Mouse (Mus musculus) intestine, embryonic 14.5 days (tissue): Measurements from ENCODE around the gene Slc48a1. TPM values are rescaled to one million over a fixed set of nuclear protein-coding genes. Genes with fewer than 3 reads are reported as not detected.

ENCODE experiments used
- ATAC-seq: fragments of 200-750 bp; cut with Nextera tagmentation; replicated peaks from 2 replicates; pipeline ENCODE4 v1.8.0; 2017; ENCODE audit warnings: low read depth, moderate number of reproducible peaks, moderate TSS enrichment, moderate library complexity; ENCODE audit not compliant: low FRiP score, low TSS enrichment
- DNase-seq: peaks from one replicate; pipeline ENCODE4 v3.0.0-alpha.2; 2018; ENCODE audit warnings: low spot score
- H3K27ac ChIP-seq: fragments of 300-500 bp; sonication (generic); 2 replicates; pipeline ENCODE4 v1.5.1; 2014; ENCODE audit warnings: low read depth, mild to moderate bottlenecking, control low read depth
- H3K27me3 ChIP-seq: fragments of 300-500 bp; sonication (generic); replicated peaks from 2 replicates; pipeline ENCODE4 v1.6.1; 2014; ENCODE audit warnings: low read length, control low read depth; ENCODE audit not compliant: control insufficient read depth, insufficient read depth
- H3K36me3 ChIP-seq: fragments of 300-500 bp; sonication (generic); 2 replicates; pipeline ENCODE4 v1.6.1; 2014; ENCODE audit warnings: low read length, control low read depth; ENCODE audit not compliant: control insufficient read depth, insufficient read depth
- H3K4me1 ChIP-seq: fragments of 300-500 bp; sonication (generic); replicated peaks from 2 replicates; pipeline ENCODE4 v1.6.1; 2014; ENCODE audit warnings: low read length, control low read depth, mixed read lengths; ENCODE audit not compliant: control insufficient read depth, insufficient read depth
- H3K4me2 ChIP-seq: fragments of 300-500 bp; sonication (generic); 2 replicates; pipeline ENCODE4 v1.6.1; 2014; ENCODE audit warnings: low read length
- H3K4me3 ChIP-seq: fragments of 300-500 bp; sonication (generic); 2 replicates; pipeline ENCODE4 v1.5.1; 2014; ENCODE audit warnings: low read depth, low read length, control low read depth, mixed read lengths
- H3K9ac ChIP-seq: fragments of 300-500 bp; sonication (generic); 2 replicates; pipeline ENCODE4 v1.6.1; 2014; ENCODE audit warnings: mild to moderate bottlenecking, low read length
- H3K9me3 ChIP-seq: fragments of 300-500 bp; sonication (generic); 2 replicates; pipeline ENCODE4 v1.6.1; 2016; ENCODE audit warnings: low read length, control low read depth; ENCODE audit not compliant: control insufficient read depth
- WGBS: fragments of 180-500 bp; shearing (Covaris S2); extraction: QIAGEN DNeasy Blood & Tissue Kit; methylation state at CpG from one replicate; pipeline ENCODE4 v1.1.7; 2014; 5-methylcytosine and 5-hydroxymethylcytosine counted together
- polyA plus RNA-seq: library from polyadenylated mRNA; unstranded; fragments of >200 nt; fragmentation: Nextera tagmentation; extraction: Ambion mirVana; gene quantifications from 2 replicates; pipeline ENCODE4 v1.2.1, GENCODE M21; 2014

Gene Slc48a1
- polyA plus RNA-seq, 1 experiment from 2014 or later: 22.5 TPM

GRCm38 (mm10) chr15:97825941-97826587 is 47.7 kb downstream of the Slc48a1 start:
- no peak overlapping the region for H3K4me3 ChIP-seq
- 59% methylated on average over 12 of the region's 12 CpGs for WGBS
- H3K36me3 ChIP-seq: peaks cover 2% of the 10 kb centered on the region; the same call in 1 of the 2 replicates
- no peaks in the 10 kb centered on the region for H3K27me3 ChIP-seq
- DNase-seq (no peak), ATAC-seq (no peak)
- peak overlapping the region; percentile 88; the same call in 1 of the 2 replicates for H3K27ac ChIP-seq
- peak overlapping the region; percentile 62 for H3K4me2 ChIP-seq
- H3K4me1 ChIP-seq: peaks cover 88% of the 10 kb centered on the region
- H3K9ac ChIP-seq: no peak overlapping the region
- H3K9me3 ChIP-seq: no peaks in the 10 kb centered on the region

DNA sequence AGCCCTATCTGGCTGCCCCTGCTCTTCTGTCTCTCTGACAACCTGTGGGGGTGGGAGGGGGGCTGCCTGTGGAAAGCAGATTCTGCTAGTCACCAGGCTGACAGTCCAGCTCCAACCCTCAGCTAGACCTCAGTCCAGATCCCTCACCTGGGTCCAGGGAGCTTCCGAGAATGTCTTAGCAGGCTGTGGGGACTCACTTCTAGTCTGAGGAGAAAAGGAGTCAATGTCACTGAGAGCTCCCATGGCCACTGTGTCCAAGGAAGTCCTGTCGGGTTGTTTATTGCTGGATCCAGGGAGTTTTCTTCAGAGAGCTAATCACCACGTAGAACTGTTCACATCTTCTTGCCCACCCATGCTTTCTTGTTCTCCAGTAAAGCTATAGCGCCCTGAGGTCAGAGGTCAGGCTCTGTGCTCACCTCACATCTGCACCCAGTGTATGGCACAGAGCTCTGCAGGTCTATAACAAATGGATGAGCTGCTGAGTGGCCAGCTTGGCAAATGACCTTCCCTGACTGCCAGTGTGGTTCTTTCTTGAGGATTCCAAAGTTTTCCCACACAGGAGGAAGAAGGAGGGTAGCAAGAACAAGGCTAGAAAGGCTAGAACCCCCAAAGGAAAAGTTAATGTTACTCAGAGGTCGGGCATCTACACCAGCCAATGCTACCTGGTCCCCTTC is 48.4 kb downstream of the Slc48a1 start:
- Histone ChIP-seq H3K4me2 (no peak overlapping the region), H3K9me3 (no peaks in the 10 kb centered on the region), H3K36me3 (peaks cover 2% of the 10 kb centered on the region; the same call in 1 of the 2 replicates), H3K27ac (no peak overlapping the region), H3K4me3 (no peak overlapping the region), H3K9ac (no peak overlapping the region), H3K4me1 (peaks cover 82% of the 10 kb centered on the region), H3K27me3 (no peaks in the 10 kb centered on the region)
- DNase-seq (no peak), ATAC-seq (no peak)
- WGBS: 67% methylated on average over 5 of the region's 5 CpGs

- WGBS: 76% methylated on average over 8 of the region's 8 CpGs
- Histone ChIP-seq H3K27ac (no peak overlapping the region), H3K27me3 (no peaks in the 10 kb centered on the region), H3K4me1 (peaks cover 80% of the 10 kb centered on the region), H3K36me3 (peaks cover 2% of the 10 kb centered on the region; the same call in 1 of the 2 replicates), H3K4me2 (no peak overlapping the region), H3K9me3 (no peaks in the 10 kb centered on the region), H3K9ac (no peak overlapping the region), H3K4me3 (no peak overlapping the region)
- ATAC-seq: no peak
- no peak for DNase-seq
Observed at GRCm38 (mm10) chr15:97827401-97827800, 49.1 kb downstream of the Slc48a1 start.

- Histone ChIP-seq H3K4me3 (no peak overlapping the region), H3K4me1 (peaks cover 74% of the 10 kb centered on the region)
- 48% methylated on average over 6 of the region's 6 CpGs for WGBS
Observed at GRCm38 (mm10) chr15:97828221-97828842, 50.0 kb downstream of the Slc48a1 start.

DNA sequence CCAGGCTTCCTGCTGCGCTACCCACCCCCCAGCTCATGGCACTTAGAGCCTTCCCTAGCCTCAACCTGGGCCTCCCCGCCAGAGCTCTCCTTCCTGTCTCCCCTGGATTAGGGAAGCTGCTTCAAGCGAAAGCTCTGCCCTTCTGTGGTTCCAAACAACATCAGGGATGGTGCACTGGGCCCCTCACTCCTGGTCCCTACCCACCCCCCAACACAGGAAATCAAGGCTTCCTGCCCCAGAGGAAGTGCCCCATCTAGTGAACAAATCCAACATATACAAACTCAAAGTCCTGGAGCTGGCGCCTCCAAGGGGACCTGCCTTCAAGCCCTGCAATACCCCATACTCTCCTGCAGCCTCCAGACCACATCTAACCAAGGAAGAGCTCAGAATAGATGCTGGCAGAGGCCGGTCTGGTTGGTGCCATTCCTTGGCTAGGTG is 50.6 kb downstream of the Slc48a1 start:
- Histone ChIP-seq H3K9me3 (no peaks in the 10 kb centered on the region), H3K4me3 (peak overlapping the region; percentile 71; the same call in 1 of the 2 replicates), H3K9ac (no peak overlapping the region), H3K36me3 (peaks cover 2% of the 10 kb centered on the region; the same call in 1 of the 2 replicates), H3K4me2 (peak overlapping the region; percentile 55), H3K4me1 (peaks cover 69% of the 10 kb centered on the region), H3K27ac (peak overlapping the region; percentile 47), H3K27me3 (no peaks in the 10 kb centered on the region)
- no peak for ATAC-seq
- WGBS: 53% methylated on average over 5 of the region's 5 CpGs
- no peak for DNase-seq

More at GRCm38 (mm10) chr15:97828221-97828842, 50.0 kb downstream of the Slc48a1 start:
- ATAC-seq: no peak
- DNase-seq: no peak
- H3K9me3 ChIP-seq: no peaks in the 10 kb centered on the region
- no peaks in the 10 kb centered on the region for H3K27me3 ChIP-seq
- peak overlapping the region; percentile 51 for H3K27ac ChIP-seq
- peaks cover 2% of the 10 kb centered on the region; the same call in 1 of the 2 replicates for H3K36me3 ChIP-seq
- H3K9ac ChIP-seq: no peak overlapping the region
- peak overlapping the region; percentile 55 for H3K4me2 ChIP-seq

- H3K36me3 ChIP-seq: 0 out of 2 replicates have a peak, but pooled peaks cover 2% of the 10 kb centered on the region
- peak overlapping the region; percentile 71; the same call in 1 of the 2 replicates for H3K4me3 ChIP-seq
- H3K27ac ChIP-seq: peak overlapping the region; percentile 47
- 62% methylated on average over 2 of the region's 2 CpGs for WGBS
- no peaks in the 10 kb centered on the region for H3K9me3 ChIP-seq
- H3K27me3 ChIP-seq: no peaks in the 10 kb centered on the region
- H3K4me2 ChIP-seq: peak overlapping the region; percentile 55
- 0 out of 2 replicates have a peak overlapping the region, but pooled peaks have one; percentile 5 for H3K9ac ChIP-seq
- no peak for ATAC-seq
- DNase-seq: no peak
- peaks cover 64% of the 10 kb centered on the region for H3K4me1 ChIP-seq
Observed at GRCm38 (mm10) chr15:97829432-97829831, 51.1 kb downstream of the Slc48a1 start.

DNA sequence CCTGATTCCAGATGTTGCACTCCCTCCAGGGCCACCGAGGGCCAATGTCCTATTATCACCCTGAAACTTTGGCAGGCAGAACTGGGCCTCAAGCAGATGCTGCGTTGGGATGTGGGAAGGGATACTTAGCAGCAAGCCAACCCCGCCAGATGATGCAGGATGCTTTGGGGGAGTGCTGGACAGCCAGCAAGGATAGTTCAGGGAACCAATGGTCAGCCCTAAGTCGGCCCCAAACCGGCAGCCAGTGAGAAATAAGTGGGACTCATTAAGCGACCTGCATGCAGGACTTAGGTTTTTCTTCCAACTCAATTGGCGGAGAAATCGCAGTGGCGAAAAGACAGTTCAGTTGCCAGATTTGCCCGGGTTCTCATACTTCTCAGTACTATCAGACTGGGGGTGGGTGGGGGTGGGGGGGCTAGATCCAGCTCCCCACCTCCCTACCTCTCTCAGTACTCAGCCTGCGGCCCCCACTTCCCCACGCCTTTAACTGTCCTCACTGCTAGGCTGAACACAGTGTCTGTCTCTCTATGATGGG is 52.0 kb downstream of the Slc48a1 start:
- ATAC-seq (no peak), DNase-seq (no peak)
- peak overlapping the region; percentile 94 for H3K9ac ChIP-seq
- H3K27me3 ChIP-seq: no peaks in the 10 kb centered on the region
- no peaks in the 10 kb centered on the region for H3K9me3 ChIP-seq
- H3K4me3 ChIP-seq: peak overlapping the region; percentile 71
- 0 out of 2 replicates have a peak, but pooled peaks cover 2% of the 10 kb centered on the region for H3K36me3 ChIP-seq
- peaks cover 55% of the 10 kb centered on the region for H3K4me1 ChIP-seq
- H3K27ac ChIP-seq: peak overlapping the region; percentile 96
- WGBS: 19% methylated on average over 12 of the region's 12 CpGs
- peak overlapping the region; percentile 55 for H3K4me2 ChIP-seq

DNA sequence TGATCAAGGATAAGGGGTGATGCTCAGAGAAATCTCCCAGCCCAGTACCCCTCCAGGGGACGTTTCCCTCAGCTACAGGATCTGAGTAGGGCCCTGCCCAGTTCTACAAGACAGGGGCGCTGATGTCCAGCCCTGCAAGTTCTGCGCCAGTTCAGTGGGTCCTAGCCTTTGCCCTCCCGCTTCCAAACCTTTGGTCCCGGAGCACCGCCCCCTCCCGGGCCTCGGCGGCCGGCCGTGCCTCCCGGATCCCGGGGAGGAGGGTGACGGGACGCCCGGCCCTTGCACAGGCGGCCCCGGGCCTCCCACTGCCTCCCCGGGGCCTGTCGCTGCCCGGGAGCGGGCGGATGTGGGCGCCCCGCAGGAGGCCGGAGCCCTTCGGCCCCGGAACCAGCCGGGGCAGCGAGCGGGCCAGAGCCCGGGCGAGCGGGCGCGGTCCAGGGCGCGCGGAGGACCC is 52.5 kb downstream of the Slc48a1 start:
- Histone ChIP-seq H3K9me3 (no peaks in the 10 kb centered on the region), H3K9ac (peak overlapping the region; percentile 94), H3K27me3 (no peaks in the 10 kb centered on the region), H3K4me1 (peaks cover 50% of the 10 kb centered on the region), H3K27ac (peak overlapping the region; percentile 96), H3K36me3 (0 out of 2 replicates have a peak, but pooled peaks cover 2% of the 10 kb centered on the region), H3K4me3 (peak overlapping the region; percentile 71), H3K4me2 (peak overlapping the region; percentile 55)
- 0% methylated on average over 36 of the region's 39 CpGs for WGBS
- peak; percentile 76 for DNase-seq
- ATAC-seq: peak; percentile 54; the same call in 1 of the 2 replicates
